Mouse (Mus musculus) midbrain, embryonic 16.5 days (tissue): Measurements from ENCODE around the gene Parp14. TPM values are rescaled to one million over a fixed set of nuclear protein-coding genes. Genes with fewer than 3 reads are reported as not detected.

Experiments used
- ATAC-seq: fragments of 200-750 bp; cut with Nextera tagmentation; 2 replicates; pipeline ENCODE4 v1.8.0; 2017; ENCODE audit warnings: moderate TSS enrichment
- H3K27ac ChIP-seq: fragments of 300-500 bp; sonication (generic); 2 replicates; pipeline ENCODE4 v1.5.1; 2014; ENCODE audit warnings: mild to moderate bottlenecking, low read length, mixed read lengths
- H3K27me3 ChIP-seq: fragments of 300-500 bp; sonication (generic); 2 replicates; pipeline ENCODE4 v1.6.1; 2014; ENCODE audit warnings: low read depth, low read length, mixed read lengths; ENCODE audit not compliant: control insufficient read depth, insufficient read depth
- H3K36me3 ChIP-seq: fragments of 300-500 bp; sonication (generic); 2 replicates; pipeline ENCODE4 v1.6.1; 2014; ENCODE audit warnings: mild to moderate bottlenecking, low read length, moderate library complexity, mixed read lengths; ENCODE audit not compliant: control insufficient read depth, insufficient read depth
- H3K4me1 ChIP-seq: fragments of 300-500 bp; sonication (generic); 2 replicates; pipeline ENCODE4 v1.6.1; 2014; ENCODE audit warnings: mild to moderate bottlenecking, low read length, mixed read lengths; ENCODE audit not compliant: control insufficient read depth, insufficient read depth
- H3K4me2 ChIP-seq: fragments of 300-500 bp; sonication (generic); 2 replicates; pipeline ENCODE4 v1.6.1; 2014; ENCODE audit warnings: mild to moderate bottlenecking, low read length, mixed read lengths
- H3K4me3 ChIP-seq: fragments of 300-500 bp; sonication (generic); 2 replicates; pipeline ENCODE4 v1.5.1; 2014; ENCODE audit warnings: low read depth, mild to moderate bottlenecking, low read length, moderate library complexity, mixed read lengths
- H3K9ac ChIP-seq: fragments of 300-500 bp; sonication (generic); 2 replicates; pipeline ENCODE4 v1.6.1; 2014; ENCODE audit warnings: low read depth, low read length, mixed read lengths
- H3K9me3 ChIP-seq: fragments of 300-500 bp; sonication (generic); replicated peaks from 2 replicates; pipeline ENCODE4 v1.6.1; 2014; ENCODE audit warnings: mild to moderate bottlenecking, low read length, mixed read lengths; ENCODE audit not compliant: control insufficient read depth, poor library complexity, severe bottlenecking
- WGBS: fragments of 180-500 bp; shearing (Covaris S2); extraction: QIAGEN DNeasy Blood & Tissue Kit; methylation state at CpG from one replicate; pipeline ENCODE4 v1.1.7; 2014; 5-methylcytosine and 5-hydroxymethylcytosine counted together
- polyA plus RNA-seq: library from polyadenylated mRNA; unstranded; fragments of >200 nt; fragmentation: Nextera tagmentation; extraction: Ambion mirVana; gene quantifications from 2 replicates; pipeline ENCODE4 v1.2.1, GENCODE M21; 2015

The Parp14 gene
- polyA plus RNA-seq = 0.15 and 0.27 TPM in 2 replicates

- peaks cover 13% of the 10 kb centered on the region for H3K27me3 ChIP-seq
- no peak within 1 kb of the TSS for H3K27ac ChIP-seq
- peaks cover 5% of the 10 kb centered on the region for H3K4me1 ChIP-seq
- 1% methylated on average over 38 of the region's 38 CpGs for WGBS
- ATAC-seq = peak; percentile 62; the same call in 1 of the 2 replicates
- H3K36me3 ChIP-seq = no peaks in the 10 kb centered on the region
- peak within 1 kb of the TSS; percentile 42 for H3K4me3 ChIP-seq
- no peaks in the 10 kb centered on the region for H3K9me3 ChIP-seq
- H3K4me2 ChIP-seq = peak within 1 kb of the TSS; percentile 84
- H3K9ac ChIP-seq = peak within 1 kb of the TSS; percentile 57
These were observed at the start of gene Parp14 for GRCm38 (mm10) chr16:35871048-35871851. Parp14 (minus strand) TSS chr16:35871544.

- H3K4me2 ChIP-seq = no peak overlapping the region
- no peak for ATAC-seq
These were observed 47.6 kb upstream of the Parp14 start for GRCm38 (mm10) chr16:35918721-35919543.

GRCm38 (mm10) chr16:35914301-35914700 lies 43.0 kb upstream of the Parp14 start:
- WGBS = 78% methylated on average over 5 of the region's 5 CpGs

More at GRCm38 (mm10) chr16:35918721-35919543, 47.6 kb upstream of the Parp14 start:
- no peaks in the 10 kb centered on the region for H3K36me3 ChIP-seq
- whole genome bisulfite sequencing = 89% methylated on average over 6 of the region's 6 CpGs
- H3K4me3 ChIP-seq = no peak overlapping the region
- no peak overlapping the region for H3K27ac ChIP-seq
- H3K9me3 ChIP-seq = no peaks in the 10 kb centered on the region
- H3K27me3 ChIP-seq = no peaks in the 10 kb centered on the region
- H3K9ac ChIP-seq = no peak overlapping the region
- no peaks in the 10 kb centered on the region for H3K4me1 ChIP-seq

GRCm38 (mm10) chr16:35913526-35913925 lies 42.2 kb upstream of the Parp14 start:
- Histone ChIP-seq H3K4me3 (no peak overlapping the region), H3K4me1 (no peaks in the 10 kb centered on the region), H3K27ac (no peak overlapping the region), H3K36me3 (no peaks in the 10 kb centered on the region), H3K9me3 (no peaks in the 10 kb centered on the region), H3K9ac (no peak overlapping the region), H3K4me2 (no peak overlapping the region), H3K27me3 (no peaks in the 10 kb centered on the region)
- WGBS = 83% methylated on average over 1 of the region's 1 CpGs
- ATAC-seq = no peak

More at GRCm38 (mm10) chr16:35914301-35914700, 43.0 kb upstream of the Parp14 start:
- H3K4me2 ChIP-seq = no peak overlapping the region
- no peaks in the 10 kb centered on the region for H3K27me3 ChIP-seq
- no peaks in the 10 kb centered on the region for H3K4me1 ChIP-seq
- H3K9ac ChIP-seq = no peak overlapping the region
- no peak overlapping the region for H3K27ac ChIP-seq
- no peak for ATAC-seq
- H3K4me3 ChIP-seq = no peak overlapping the region
- no peaks in the 10 kb centered on the region for H3K36me3 ChIP-seq
- no peaks in the 10 kb centered on the region for H3K9me3 ChIP-seq

- 74% methylated on average over 3 of the region's 3 CpGs for WGBS
- no peak for ATAC-seq
These were observed 40.1 kb upstream of the Parp14 start for GRCm38 (mm10) chr16:35911449-35911848.

GRCm38 (mm10) chr16:35907432-35908201 lies 36.3 kb upstream of the Parp14 start:
- Histone ChIP-seq H3K9ac (no peak overlapping the region), H3K27me3 (no peaks in the 10 kb centered on the region), H3K27ac (no peak overlapping the region), H3K4me3 (no peak overlapping the region), H3K4me2 (no peak overlapping the region), H3K36me3 (no peaks in the 10 kb centered on the region), H3K9me3 (no peaks in the 10 kb centered on the region), H3K4me1 (no peaks in the 10 kb centered on the region)
- no peak for ATAC-seq
- 64% methylated on average over 4 of the region's 4 CpGs for WGBS

More at GRCm38 (mm10) chr16:35911449-35911848, 40.1 kb upstream of the Parp14 start:
- H3K27me3 ChIP-seq = no peaks in the 10 kb centered on the region
- no peaks in the 10 kb centered on the region for H3K4me1 ChIP-seq
- H3K9ac ChIP-seq = no peak overlapping the region
- no peak overlapping the region for H3K4me3 ChIP-seq
- H3K4me2 ChIP-seq = no peak overlapping the region
- no peaks in the 10 kb centered on the region for H3K36me3 ChIP-seq
- H3K27ac ChIP-seq = no peak overlapping the region
- H3K9me3 ChIP-seq = no peaks in the 10 kb centered on the region

GRCm38 (mm10) chr16:35906887-35907286 lies 35.5 kb upstream of the Parp14 start:
- Histone ChIP-seq H3K9ac (no peak overlapping the region), H3K27me3 (no peaks in the 10 kb centered on the region), H3K4me1 (no peaks in the 10 kb centered on the region), H3K4me3 (no peak overlapping the region), H3K9me3 (no peaks in the 10 kb centered on the region), H3K27ac (no peak overlapping the region), H3K4me2 (no peak overlapping the region), H3K36me3 (no peaks in the 10 kb centered on the region)
- ATAC-seq = no peak
- 85% methylated on average over 7 of the region's 7 CpGs for WGBS

- Histone ChIP-seq H3K4me3 (no peak overlapping the region), H3K27me3 (no peaks in the 10 kb centered on the region), H3K36me3 (no peaks in the 10 kb centered on the region), H3K9ac (no peak overlapping the region), H3K9me3 (no peaks in the 10 kb centered on the region), H3K4me2 (no peak overlapping the region), H3K4me1 (no peaks in the 10 kb centered on the region), H3K27ac (no peak overlapping the region)
- WGBS = 84% methylated on average over 6 of the region's 6 CpGs
- ATAC-seq = no peak
These were observed 34.6 kb upstream of the Parp14 start for GRCm38 (mm10) chr16:35905819-35906485.
